9 mouse cellular contexts compared by ENCODE assay signal in the genomic region with DNA sequence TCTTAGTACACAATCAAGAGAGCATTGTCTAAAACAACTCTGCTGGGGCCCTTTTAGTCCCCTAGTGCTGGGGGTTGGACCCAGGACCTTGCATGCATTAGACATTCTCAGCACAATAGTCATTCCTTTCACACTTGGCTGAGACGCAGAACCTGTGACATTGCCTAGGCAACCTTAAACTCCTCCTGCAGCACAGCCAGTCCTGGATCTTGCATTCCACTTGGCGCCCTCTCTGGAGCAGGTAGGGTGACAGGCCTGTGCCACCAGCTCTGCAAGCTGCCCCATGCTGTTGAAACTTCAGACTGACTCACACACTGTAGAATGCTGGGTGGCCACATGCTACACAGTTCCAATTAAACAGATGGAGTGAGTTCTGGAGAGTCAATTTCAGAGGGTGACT.
A peak's percentile ranks its signal among the peaks of the same experiment; 100 is the strongest.
DNase-seq lines count a peak whose midpoint lies in the region; ATAC-seq and TF ChIP-seq lines count a peak whose summit lies in the region.
"Had no signal": no experiment of that assay in that cellular context is flagged by ENCODE, and none has a peak within 500 bp of the region (broad histone marks: within the 10 kb centered on the region; RNA-seq: fewer than 3 reads in every experiment).

No protein-coding gene starts in this region.

- TF ChIP-seq EP300 in lung, postnatal 0 days (IDR thresholded peaks at IDR 0.05), result no peak

- no peaks in the 10 kb centered on the region for H3K9me3 ChIP-seq in lung, postnatal 0 days (ENCODE audit: low read length)

- no peak overlapping the region for H3K9ac ChIP-seq in lung, postnatal 0 days (replicated peaks; ENCODE audit: low read depth)

- no peaks in the 10 kb centered on the region for H3K27me3 ChIP-seq in lung, postnatal 0 days (replicated peaks; ENCODE audit: insufficient read depth, low read length)

- 0 out of 2 replicates have a peak, but pooled peaks have one; percentile 3 for TF ChIP-seq CTCF in lung, postnatal 0 days (IDR thresholded peaks at IDR 0.05)
- no peak for TF ChIP-seq CTCF in left cerebral cortex, adult 2 months (IDR thresholded peaks at IDR 0.05)

- WGBS in lung, postnatal 0 days, result 40% methylated on average over 2 of the region's 2 CpGs

- intact Hi-C loops in left cerebral cortex, adult 2 months (cut with DNase I), result no loop called here

- no peak overlapping the region for H3K27ac ChIP-seq in lung, postnatal 0 days (ENCODE audit: low read length)
- no peak overlapping the region for H3K27ac ChIP-seq in left cerebral cortex, adult 2 months

- H3K4me2 ChIP-seq in lung, postnatal 0 days (replicated peaks; ENCODE audit: low read depth, low read length), result no peak overlapping the region

- H3K36me3 ChIP-seq in lung, postnatal 0 days (ENCODE audit: insufficient read depth, low read length), result no peaks in the 10 kb centered on the region

- no peak for DNase-seq in cerebellum, postnatal 4 days (ENCODE audit: low spot score in 2 of 2)
- DNase-seq in lung, postnatal 0 days (ENCODE audit: low spot score), result peak; percentile 29
- no peak for DNase-seq in lung, postnatal 25 days (ENCODE audit: low spot score)
- DNase-seq in cerebellum, postnatal 36 days, result peak; percentile 33 to 42
- peak; percentile 19 to 25 for DNase-seq in kidney, postnatal 36 days
- DNase-seq in spleen, postnatal 14 days (ENCODE audit: low spot score in 2 of 2), result no peak
- no peak for DNase-seq in left cerebral cortex, adult 2 months (ENCODE audit: extremely low spot score in 1 of 2, low spot score in 2 of 2)
- DNase-seq: heart, postnatal 4 days had no signal

- no peak overlapping the region for H3K4me3 ChIP-seq in lung, postnatal 0 days (ENCODE audit: low read depth, low read length)
- no peak overlapping the region for H3K4me3 ChIP-seq in left cerebral cortex, adult 2 months

- H3K4me1 ChIP-seq in lung, postnatal 0 days (ENCODE audit: insufficient read depth, low read depth, low read length), result no peaks in the 10 kb centered on the region

- ATAC-seq in cerebellum, adult (ENCODE audit: insufficient number of reproducible peaks, low FRiP score, low TSS enrichment), result peak; percentile 95
- ATAC-seq in lung, postnatal 0 days, result peak; percentile 75

Comparison
In these comparisons a context has a peak if more than half of its experiments do, and no peak if none do; other contexts are left out.
1. DNase-seq: peak in lung, postnatal 0 days (single experiment), cerebellum, postnatal 36 days (2 of 2) and kidney, postnatal 36 days (2 of 2); none in cerebellum, postnatal 4 days (0 of 2), lung, postnatal 25 days (single experiment), spleen, postnatal 14 days (0 of 2) and left cerebral cortex, adult 2 months (0 of 2).